Mouse (Mus musculus) neural tube, embryonic 11.5 days (tissue): Measurements from ENCODE around the gene Cux2. TPM values are rescaled to one million over a fixed set of nuclear protein-coding genes. Genes with fewer than 3 reads are reported as not detected.

Experiments
- ATAC-seq: fragments of 200-750 bp; cut with Nextera tagmentation; 2 replicates; pipeline ENCODE4 v1.8.0; 2017; ENCODE audit warnings: moderate number of reproducible peaks, mild to moderate bottlenecking, moderate TSS enrichment, moderate library complexity; ENCODE audit not compliant: insufficient read depth, low FRiP score, low TSS enrichment
- DNase-seq: peaks from one replicate; pipeline ENCODE4 v3.0.0-alpha.2; 2015; ENCODE audit warnings: low spot score
- H3K27ac ChIP-seq: fragments of 300-500 bp; sonication (generic); 2 replicates; pipeline ENCODE4 v1.5.1; 2014; ENCODE audit warnings: low read depth, mild to moderate bottlenecking, low read length
- H3K27me3 ChIP-seq: fragments of 300-500 bp; sonication (generic); 2 replicates; pipeline ENCODE4 v1.6.1; 2014; ENCODE audit warnings: mild to moderate bottlenecking, low read length, mixed read lengths; ENCODE audit not compliant: control insufficient read depth, insufficient read depth
- H3K36me3 ChIP-seq: fragments of 300-500 bp; sonication (generic); 2 replicates; pipeline ENCODE4 v1.6.1; 2014; ENCODE audit warnings: mild to moderate bottlenecking, low read length, moderate library complexity, mixed read lengths; ENCODE audit not compliant: control insufficient read depth, insufficient read depth
- H3K4me1 ChIP-seq: fragments of 300-500 bp; sonication (generic); 2 replicates; pipeline ENCODE4 v1.6.1; 2014; ENCODE audit warnings: low read length, mixed read lengths; ENCODE audit not compliant: control insufficient read depth, insufficient read depth
- H3K4me2 ChIP-seq: fragments of 300-500 bp; sonication (generic); 2 replicates; pipeline ENCODE4 v1.6.1; 2014; ENCODE audit warnings: low read depth, mild to moderate bottlenecking, moderate library complexity
- H3K4me3 ChIP-seq: fragments of 300-500 bp; sonication (generic); 2 replicates; pipeline ENCODE4 v1.5.1; 2014; ENCODE audit warnings: low read depth, low read length
- H3K9ac ChIP-seq: fragments of 300-500 bp; sonication (generic); 2 replicates; pipeline ENCODE4 v1.6.1; 2014; ENCODE audit warnings: mild to moderate bottlenecking, low read length
- H3K9me3 ChIP-seq: fragments of 300-500 bp; sonication (generic); 2 replicates; pipeline ENCODE4 v1.6.1; 2016; ENCODE audit warnings: low read length; ENCODE audit not compliant: control insufficient read depth
- WGBS: fragments of 180-500 bp; shearing (Covaris S2); extraction: QIAGEN DNeasy Blood & Tissue Kit; methylation state at CpG from one replicate; pipeline ENCODE4 v1.1.7; 2014; 5-methylcytosine and 5-hydroxymethylcytosine counted together
- polyA plus RNA-seq: library from polyadenylated mRNA; unstranded; fragments of >200 nt; fragmentation: Nextera tagmentation; extraction: Ambion mirVana; gene quantifications from 2 replicates; pipeline ENCODE4 v1.2.1, GENCODE M21; 2014

The Cux2 gene
- polyA plus RNA-seq, 1 experiment from 2014 or later, result 12.7 TPM

DNA sequence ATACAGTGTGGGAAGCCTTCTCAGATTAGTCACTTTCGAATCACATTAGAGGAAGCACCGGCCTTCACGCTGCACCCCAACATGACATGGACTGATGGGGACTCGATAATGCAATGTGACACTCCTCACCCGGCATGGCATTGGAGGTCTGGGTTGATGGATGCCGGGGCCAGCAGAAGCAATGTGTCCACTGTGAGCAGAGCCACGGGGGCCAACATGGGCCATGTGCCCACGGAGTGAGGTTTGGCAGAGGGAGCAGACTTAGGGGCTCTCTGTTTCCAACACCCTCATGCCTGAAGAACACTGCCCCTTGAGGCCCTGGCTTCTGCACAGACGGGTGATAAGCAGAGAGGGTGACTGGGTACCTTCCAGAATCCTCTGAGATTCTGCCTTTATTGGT lies 91.4 kb downstream of the Cux2 start:
- Histone ChIP-seq H3K4me2 (no peak overlapping the region), H3K4me1 (0 out of 2 replicates have a peak, but pooled peaks cover 5% of the 10 kb centered on the region), H3K4me3 (no peak overlapping the region), H3K27me3 (no peaks in the 10 kb centered on the region), H3K9me3 (no peaks in the 10 kb centered on the region), H3K36me3 (no peaks in the 10 kb centered on the region), H3K27ac (no peak overlapping the region), H3K9ac (no peak overlapping the region)
- ATAC-seq, result no peak
- DNase-seq, result no peak
- 85% methylated on average over 9 of the region's 9 CpGs for WGBS

DNA sequence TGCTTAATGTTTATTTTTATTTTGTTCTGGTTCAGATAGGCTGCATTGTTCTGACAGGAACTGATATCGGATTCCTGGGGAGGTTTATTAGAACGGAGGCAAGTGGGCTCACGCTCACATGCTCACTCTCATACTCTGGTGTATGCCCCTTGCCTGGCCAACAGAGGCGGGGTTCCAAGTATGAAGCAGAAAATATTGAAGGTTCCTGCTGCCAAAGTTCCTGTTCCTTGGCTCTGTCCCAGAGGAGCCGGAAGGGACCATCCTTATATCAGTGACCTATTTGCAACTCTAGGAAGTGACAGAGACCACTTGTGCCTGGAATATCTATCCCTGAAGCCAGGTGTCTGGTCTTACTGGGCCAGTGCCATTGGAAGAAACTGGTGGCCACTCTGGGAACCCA lies 94.1 kb downstream of the Cux2 start:
- H3K27ac ChIP-seq, result no peak overlapping the region
- DNase-seq (no peak), ATAC-seq (no peak)
- H3K9me3 ChIP-seq, result no peaks in the 10 kb centered on the region
- 92% methylated on average over 5 of the region's 5 CpGs for WGBS
- H3K4me2 ChIP-seq, result no peak overlapping the region
- H3K36me3 ChIP-seq, result no peaks in the 10 kb centered on the region
- no peak overlapping the region for H3K4me3 ChIP-seq
- no peaks in the 10 kb centered on the region for H3K27me3 ChIP-seq
- H3K4me1 ChIP-seq, result peaks cover 9% of the 10 kb centered on the region; the same call in 1 of the 2 replicates
- H3K9ac ChIP-seq, result no peak overlapping the region

DNA sequence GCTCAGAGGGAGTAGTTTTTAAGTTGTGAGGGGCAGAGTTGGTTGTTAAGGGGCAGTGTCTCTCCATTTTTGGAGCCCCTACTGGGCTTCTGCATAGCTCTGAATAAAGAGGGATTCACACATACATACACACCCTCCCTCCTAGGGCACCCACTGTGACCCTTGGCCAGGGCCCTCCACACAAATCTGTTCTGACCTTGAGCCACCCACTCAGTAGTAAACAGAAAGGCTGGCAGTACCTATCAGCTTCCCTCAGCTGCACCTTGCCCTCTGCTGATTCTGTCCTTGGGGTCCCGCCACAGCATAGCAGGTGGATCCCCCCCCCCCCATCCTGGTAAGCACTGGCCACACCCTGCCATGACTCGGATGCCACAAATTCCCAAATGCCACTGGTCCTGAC lies 99.7 kb downstream of the Cux2 start:
- WGBS, result 91% methylated on average over 2 of the region's 2 CpGs
- peaks cover 34% of the 10 kb centered on the region for H3K4me1 ChIP-seq
- no peak for DNase-seq

DNA sequence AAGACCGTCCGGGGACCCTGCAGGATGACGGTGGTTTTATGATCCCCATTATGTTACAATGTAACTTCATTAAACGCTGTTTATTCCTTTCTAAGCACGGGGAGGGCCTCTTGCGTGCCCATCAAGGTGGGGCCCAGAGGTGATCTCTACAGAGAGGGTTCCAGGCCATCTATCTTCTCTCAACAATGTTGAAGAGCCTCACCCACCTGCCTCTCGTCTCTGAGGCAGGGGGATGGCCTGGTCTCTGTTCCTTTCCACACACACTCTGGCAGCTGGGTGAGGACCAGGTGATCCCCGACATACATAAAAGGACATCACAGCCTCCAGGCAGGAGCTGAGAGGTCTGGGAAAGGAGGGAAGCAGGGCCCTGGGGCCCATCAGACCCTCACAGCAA lies 100.9 kb downstream of the Cux2 start:
- H3K9ac ChIP-seq, result no peak overlapping the region
- no peaks in the 10 kb centered on the region for H3K9me3 ChIP-seq
- 3% methylated on average over 8 of the region's 8 CpGs for WGBS
- H3K27me3 ChIP-seq, result no peaks in the 10 kb centered on the region
- H3K4me3 ChIP-seq, result no peak overlapping the region
- DNase-seq (no peak), ATAC-seq (peak; percentile 40; the same call in 1 of the 2 replicates)
- H3K4me2 ChIP-seq, result peak overlapping the region; percentile 57; the same call in 1 of the 2 replicates
- no peaks in the 10 kb centered on the region for H3K36me3 ChIP-seq
- H3K27ac ChIP-seq, result peak overlapping the region; percentile 80
- H3K4me1 ChIP-seq, result peaks cover 29% of the 10 kb centered on the region

More for the DNA sequence above, 99.7 kb downstream of the Cux2 start:
- H3K4me3 ChIP-seq, result no peak overlapping the region
- H3K27me3 ChIP-seq, result no peaks in the 10 kb centered on the region
- H3K9me3 ChIP-seq, result no peaks in the 10 kb centered on the region
- no peaks in the 10 kb centered on the region for H3K36me3 ChIP-seq
- 0 out of 2 replicates have a peak overlapping the region, but pooled peaks have one; percentile 80 for H3K27ac ChIP-seq
- no peak for ATAC-seq
- H3K4me2 ChIP-seq, result no peak overlapping the region
- no peak overlapping the region for H3K9ac ChIP-seq

DNA sequence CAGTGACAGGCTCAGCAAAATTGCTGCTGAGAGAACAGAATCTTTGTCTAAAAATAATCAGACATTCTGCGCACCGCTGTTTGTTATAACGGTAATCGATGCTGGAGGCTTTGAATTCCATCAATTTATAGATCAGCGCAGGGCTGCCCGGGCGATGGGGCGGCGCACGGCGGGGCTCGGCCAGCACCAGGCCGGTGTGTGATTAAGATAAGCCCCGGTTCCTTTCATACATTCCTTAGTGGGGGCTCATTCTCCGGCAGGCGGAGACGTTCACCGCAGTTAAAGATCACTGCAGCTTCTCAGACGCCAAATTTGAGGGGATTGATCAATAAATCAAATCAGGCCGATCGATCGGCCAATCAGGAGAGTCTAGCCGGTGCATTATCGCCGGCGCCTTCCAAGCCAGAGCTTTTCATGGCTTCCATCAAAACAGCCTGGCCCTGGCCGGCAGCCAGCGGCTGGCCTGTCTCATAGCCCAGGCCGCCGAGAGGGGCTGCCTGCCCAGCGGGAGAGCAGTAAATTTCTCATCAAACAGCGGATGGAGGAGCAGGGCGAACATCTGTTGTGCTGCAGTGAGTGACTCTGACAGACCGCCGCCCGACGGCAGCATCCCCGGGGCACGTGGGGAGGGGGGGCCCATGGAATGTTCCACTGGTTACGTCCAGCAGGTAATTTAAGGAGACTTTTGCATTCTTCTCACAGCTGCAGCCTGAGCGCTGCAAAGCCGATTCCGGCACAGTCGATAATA lies 101.4 kb downstream of the Cux2 start:
- peak overlapping the region; percentile 57 for H3K4me2 ChIP-seq
- H3K4me3 ChIP-seq, result peak overlapping the region; percentile 20
- H3K36me3 ChIP-seq, result no peaks in the 10 kb centered on the region
- 2% methylated on average over 44 of the region's 44 CpGs for WGBS
- no peaks in the 10 kb centered on the region for H3K9me3 ChIP-seq
- DNase-seq, result peak; percentile 89
- H3K4me1 ChIP-seq, result peaks cover 29% of the 10 kb centered on the region
- no peaks in the 10 kb centered on the region for H3K27me3 ChIP-seq
- peak overlapping the region; percentile 80 for H3K27ac ChIP-seq
- ATAC-seq, result peak; percentile 83
- H3K9ac ChIP-seq, result peak overlapping the region; percentile 44

DNA sequence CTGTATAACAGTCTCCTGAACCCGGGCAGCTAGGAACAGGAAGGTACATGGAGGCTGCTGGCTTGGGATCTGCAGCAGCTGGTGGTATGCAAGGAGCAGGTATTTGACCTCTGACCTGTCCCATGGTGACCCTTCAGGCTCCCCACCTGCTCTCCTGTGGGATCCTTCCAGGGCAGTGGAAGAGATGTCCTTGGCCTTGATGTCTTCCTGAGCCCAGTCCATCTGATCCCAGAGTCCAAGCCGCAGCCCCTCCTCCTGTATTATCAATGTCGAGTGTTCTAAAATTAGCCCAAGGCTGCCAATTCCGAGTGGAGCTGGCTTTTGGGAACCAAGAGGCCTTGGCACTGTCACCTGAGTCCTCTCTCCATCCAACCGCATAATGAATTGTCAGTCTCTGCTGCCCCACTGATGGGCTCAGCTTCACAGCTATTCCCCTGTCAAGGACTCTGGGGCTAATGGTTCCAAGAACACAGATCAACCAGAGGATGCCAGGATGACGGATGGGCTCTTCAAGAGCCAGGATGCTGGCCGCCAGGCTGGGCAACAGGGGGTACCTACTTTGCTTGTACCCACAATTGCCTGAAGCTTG lies 103.2 kb downstream of the Cux2 start:
- Histone ChIP-seq H3K4me1 (peaks cover 29% of the 10 kb centered on the region), H3K27me3 (no peaks in the 10 kb centered on the region), H3K4me2 (no peak overlapping the region), H3K9me3 (no peaks in the 10 kb centered on the region), H3K27ac (no peak overlapping the region), H3K36me3 (no peaks in the 10 kb centered on the region), H3K4me3 (no peak overlapping the region), H3K9ac (no peak overlapping the region)
- DNase-seq (no peak), ATAC-seq (no peak)
- 84% methylated on average over 7 of the region's 7 CpGs for WGBS

DNA sequence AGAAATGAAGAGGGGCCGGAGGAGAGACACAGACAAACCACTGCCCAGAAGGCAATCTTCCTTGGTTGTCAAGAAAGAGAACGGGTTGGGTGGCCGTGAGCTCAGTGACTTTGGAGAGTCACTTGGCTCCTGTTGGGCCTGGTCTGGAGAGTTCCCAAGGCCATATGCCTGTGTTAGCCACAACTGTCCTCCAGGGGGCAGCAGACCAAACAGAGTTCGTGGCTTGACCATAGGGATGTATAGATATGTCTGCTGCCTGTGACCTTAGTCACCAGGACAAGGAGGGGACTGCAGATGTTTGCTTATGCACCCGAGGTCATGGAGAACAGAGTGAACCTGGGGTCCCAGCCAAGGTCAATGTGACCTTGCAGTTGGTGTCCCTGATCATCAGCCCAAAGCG lies 104.1 kb downstream of the Cux2 start:
- no peaks in the 10 kb centered on the region for H3K9me3 ChIP-seq
- H3K9ac ChIP-seq, result no peak overlapping the region
- H3K27me3 ChIP-seq, result no peaks in the 10 kb centered on the region
- DNase-seq (peak; percentile 74), ATAC-seq (no peak)
- no peak overlapping the region for H3K4me3 ChIP-seq
- H3K4me2 ChIP-seq, result no peak overlapping the region
- H3K27ac ChIP-seq, result no peak overlapping the region
- WGBS, result 53% methylated on average over 6 of the region's 6 CpGs
- no peaks in the 10 kb centered on the region for H3K36me3 ChIP-seq
- peaks cover 25% of the 10 kb centered on the region for H3K4me1 ChIP-seq

DNA sequence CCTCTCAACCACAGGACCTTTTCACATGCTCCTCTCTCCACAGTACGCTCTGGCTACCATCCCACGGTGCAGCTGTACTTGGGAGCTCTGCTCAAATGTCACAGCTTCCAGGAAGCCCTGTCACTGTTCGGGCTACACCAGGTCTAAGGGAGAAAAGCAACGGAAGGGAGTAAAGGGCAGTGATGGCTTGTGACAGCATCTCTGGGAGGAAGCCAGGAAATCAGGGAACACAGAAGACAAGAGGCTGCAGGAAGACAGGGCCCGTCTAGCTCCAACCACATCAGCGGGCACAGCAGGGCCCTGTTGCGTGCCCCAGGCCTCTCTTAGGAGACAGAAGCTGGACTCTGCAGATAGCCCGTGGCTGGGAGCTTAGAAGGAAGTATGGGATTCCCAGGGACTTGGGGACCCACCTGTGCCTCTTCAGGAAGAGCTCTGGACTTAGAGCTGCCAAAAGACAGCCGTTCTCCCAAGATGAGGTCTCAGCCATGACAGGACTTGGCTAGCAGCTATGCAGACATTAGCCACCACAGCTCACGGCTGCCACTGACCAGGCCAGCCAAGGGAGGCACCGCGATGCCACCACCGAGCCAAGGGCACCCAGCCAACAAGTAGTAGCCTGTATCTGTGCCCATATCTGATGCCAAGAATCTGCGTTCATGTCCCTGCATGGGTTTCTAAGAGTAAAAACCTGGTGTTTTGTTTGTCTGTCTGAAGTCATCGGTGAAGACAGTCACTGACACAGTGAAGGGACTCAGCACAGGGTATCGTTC lies 105.7 kb downstream of the Cux2 start:
- 92% methylated on average over 16 of the region's 16 CpGs for WGBS
- H3K36me3 ChIP-seq, result no peaks in the 10 kb centered on the region
- DNase-seq (no peak), ATAC-seq (no peak)
- no peak overlapping the region for H3K4me2 ChIP-seq
- H3K27me3 ChIP-seq, result no peaks in the 10 kb centered on the region
- H3K4me1 ChIP-seq, result peaks cover 16% of the 10 kb centered on the region
- H3K9ac ChIP-seq, result no peak overlapping the region
- no peak overlapping the region for H3K4me3 ChIP-seq
- no peaks in the 10 kb centered on the region for H3K9me3 ChIP-seq
- no peak overlapping the region for H3K27ac ChIP-seq
